Mouse (Mus musculus): ENCODE measurements at regions not wholly inside any gene's neighbourhood (a gene's known extent, or its start where the extent isn't known, plus 50 kb on each side); places are given as distances from the start of the nearest gene placed in this dataset.
"Not testable (repeated sequence)": the region's sequence is repeated elsewhere in the genome, so short reads cannot be mapped to it uniquely, and the experiment has no call there.

GRCm38 (mm10) chr1:47299311-47299710, 406.7 kb upstream of the Slc39a10 start:
- no peak for DNase-seq (ENCODE audit: low read depth, low spot score)

- no peak for DNase-seq (ENCODE audit: low read depth, low spot score)
Observed at GRCm38 (mm10) chr1:47285639-47286038, 393.0 kb upstream of the Slc39a10 start.

- DNase-seq (ENCODE audit: low read depth, low spot score): no peak
Observed at GRCm38 (mm10) chr1:47278321-47279020, 385.8 kb upstream of the Slc39a10 start.

- DNase-seq (ENCODE audit: low read depth, low spot score): peak; percentile 67
Observed at GRCm38 (mm10) chr1:47277839-47278238, 385.2 kb upstream of the Slc39a10 start.

- no peak for DNase-seq (ENCODE audit: low read depth, low spot score)
Observed at GRCm38 (mm10) chr1:47272131-47272530, 379.5 kb upstream of the Slc39a10 start.

- no peak for DNase-seq (ENCODE audit: low read depth, low spot score)
Observed at GRCm38 (mm10) chr1:47263611-47264010, 371.0 kb upstream of the Slc39a10 start.

GRCm38 (mm10) chr1:47261505-47262130, 369.0 kb upstream of the Slc39a10 start:
- DNase-seq (ENCODE audit: low read depth, low spot score): no peak

GRCm38 (mm10) chr1:47250706-47251105, 358.1 kb upstream of the Slc39a10 start:
- not testable (repeated sequence) for DNase-seq (ENCODE audit: low read depth, low spot score)

- peak; percentile 54 for DNase-seq (ENCODE audit: low read depth, low spot score)
Observed at GRCm38 (mm10) chr1:47217088-47217487, 324.4 kb upstream of the Slc39a10 start.

- no peak for DNase-seq (ENCODE audit: low read depth, low spot score)
Observed at GRCm38 (mm10) chr1:47216419-47217002, 323.9 kb upstream of the Slc39a10 start.

- DNase-seq (ENCODE audit: low read depth, low spot score): no peak
Observed at GRCm38 (mm10) chr1:47213476-47213875, 320.8 kb upstream of the Slc39a10 start.

- peak; percentile 90 for DNase-seq (ENCODE audit: low read depth, low spot score)
Observed at GRCm38 (mm10) chr1:47193001-47193400, 300.3 kb upstream of the Slc39a10 start.

- no peak for DNase-seq (ENCODE audit: low read depth, low spot score)
Observed at GRCm38 (mm10) chr1:47164417-47164816, 271.8 kb upstream of the Slc39a10 start.

GRCm38 (mm10) chr1:47163808-47164410, 271.3 kb upstream of the Slc39a10 start:
- no peak for DNase-seq (ENCODE audit: low read depth, low spot score)

GRCm38 (mm10) chr1:47130031-47130430, 237.4 kb upstream of the Slc39a10 start:
- DNase-seq (ENCODE audit: low read depth, low spot score): not testable (repeated sequence)

GRCm38 (mm10) chr1:47119636-47120035, 227.0 kb upstream of the Slc39a10 start:
- peak; percentile 44 for DNase-seq (ENCODE audit: low read depth, low spot score)

- DNase-seq (ENCODE audit: low read depth, low spot score): not testable (repeated sequence)
Observed at GRCm38 (mm10) chr1:47116681-47117080, 224.0 kb upstream of the Slc39a10 start.

- peak; percentile 69 for DNase-seq (ENCODE audit: low read depth, low spot score)
Observed at GRCm38 (mm10) chr1:47112494-47112893, 219.8 kb upstream of the Slc39a10 start.

- DNase-seq (ENCODE audit: low read depth, low spot score): no peak
Observed at GRCm38 (mm10) chr1:47104055-47104454, 211.4 kb upstream of the Slc39a10 start.

- peak; percentile 79 for DNase-seq (ENCODE audit: low read depth, low spot score)
Observed at GRCm38 (mm10) chr1:47103321-47103988, 210.8 kb upstream of the Slc39a10 start.

- DNase-seq (ENCODE audit: low read depth, low spot score): no peak
Observed at GRCm38 (mm10) chr1:47097084-47097996, 204.7 kb upstream of the Slc39a10 start.
